Mouse (Mus musculus): ENCODE results near the gene Ahcyl1. TPM values are rescaled to one million over a fixed set of nuclear protein-coding genes. Genes with fewer than 3 reads are reported as not detected.

Ahcyl1 gene
- polyA plus RNA-seq, 2 experiments, result 97.1 to 142 TPM

DNA sequence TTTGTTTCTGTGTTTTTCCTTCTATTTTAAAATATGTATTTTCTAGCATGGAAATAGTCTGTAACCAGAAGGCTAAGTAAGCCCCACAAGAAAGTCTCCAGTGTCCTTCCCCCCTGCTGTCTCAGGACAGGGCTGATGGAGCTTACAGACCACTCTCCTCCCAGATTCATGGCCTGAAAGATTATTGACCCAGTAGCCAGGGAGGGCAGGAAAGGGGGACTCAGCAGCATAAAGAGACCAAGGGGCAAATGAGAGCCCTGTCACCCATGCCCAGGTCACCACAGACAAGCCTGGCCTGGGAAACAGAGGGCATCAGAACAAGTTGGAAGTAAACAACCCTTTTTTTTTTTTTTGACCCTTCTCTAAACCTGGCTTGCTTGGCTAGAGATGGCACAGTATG is 45.0 kb upstream of the Ahcyl1 start:
- no peak overlapping the region for H3K4me2 ChIP-seq (replicated peaks; ENCODE audit: low read depth, low read length, severe bottlenecking)
- no peak overlapping the region for H3K9ac ChIP-seq (ENCODE audit: low read depth, low read length, severe bottlenecking)
- ATAC-seq (ENCODE audit: low FRiP score, low read depth), result no peak
- peaks cover 41% of the 10 kb centered on the region for H3K4me1 ChIP-seq (ENCODE audit: control insufficient read depth, insufficient read depth, low read length)
- peaks cover 22% of the 10 kb centered on the region for H3K36me3 ChIP-seq (ENCODE audit: control insufficient read depth, insufficient read depth, low read length)
- TF ChIP-seq POLR2A (IDR thresholded peaks at IDR 0.05; ENCODE audit: borderline replicate concordance, extremely low read depth, insufficient read depth, insufficient read length), result no peak
- H3K4me3 ChIP-seq (replicated peaks; ENCODE audit: low read length), result no peak overlapping the region
- DNase-seq (ENCODE audit: low spot score), result no peak
- no peaks in the 10 kb centered on the region for H3K27me3 ChIP-seq (ENCODE audit: control insufficient read depth, insufficient read depth, low read length)
- peak overlapping the region; percentile 77 for H3K27ac ChIP-seq (replicated peaks; ENCODE audit: low read depth, low read length)
- no peaks in the 10 kb centered on the region for H3K9me3 ChIP-seq (ENCODE audit: control insufficient read depth, low read length)

DNA sequence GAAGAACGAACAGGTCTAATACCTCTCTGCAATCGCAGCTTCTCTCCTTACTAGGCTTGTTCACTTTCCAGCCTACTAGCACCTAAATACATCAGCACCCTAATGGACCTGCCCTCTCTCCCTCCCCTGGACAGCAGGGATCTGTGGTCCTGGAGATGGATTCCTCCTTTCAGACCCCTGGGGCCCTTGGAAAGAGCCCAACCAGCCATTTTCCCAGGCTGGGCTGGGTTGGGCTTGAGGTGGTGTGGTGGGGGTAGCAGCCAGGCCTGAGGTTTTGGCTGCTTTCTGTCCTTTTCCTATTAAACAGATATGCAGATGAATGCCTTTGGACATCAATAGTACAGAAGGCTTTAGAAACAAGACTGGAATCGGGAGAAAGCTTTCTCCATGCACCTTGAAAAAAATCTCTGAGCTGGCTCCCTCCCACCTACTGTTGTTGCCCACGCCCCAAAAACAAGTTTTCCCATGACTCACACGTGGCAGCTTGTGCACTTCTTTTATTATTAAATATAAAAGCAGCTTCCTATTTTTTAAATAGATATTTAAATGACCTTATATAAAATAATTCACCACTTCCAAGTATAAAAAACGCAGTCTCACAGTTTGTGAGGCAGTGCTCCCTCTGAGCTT is 44.3 kb upstream of the Ahcyl1 start:
- H3K36me3 ChIP-seq (ENCODE audit: control insufficient read depth, insufficient read depth, low read length), result peaks cover 17% of the 10 kb centered on the region; the same call in 1 of the 2 replicates
- H3K4me3 ChIP-seq (replicated peaks; ENCODE audit: low read length), result no peak overlapping the region
- no peaks in the 10 kb centered on the region for H3K27me3 ChIP-seq (ENCODE audit: control insufficient read depth, insufficient read depth, low read length)
- DNase-seq (ENCODE audit: low spot score) (peak; percentile 86), ATAC-seq (ENCODE audit: low FRiP score, low read depth) (peak; percentile 86)
- peak overlapping the region; percentile 24; the same call in 1 of the 2 replicates for H3K4me2 ChIP-seq (replicated peaks; ENCODE audit: low read depth, low read length, severe bottlenecking)
- no peak for TF ChIP-seq POLR2A (IDR thresholded peaks at IDR 0.05; ENCODE audit: borderline replicate concordance, extremely low read depth, insufficient read depth, insufficient read length)
- peak overlapping the region; percentile 77 for H3K27ac ChIP-seq (replicated peaks; ENCODE audit: low read depth, low read length)
- H3K9me3 ChIP-seq (ENCODE audit: control insufficient read depth, low read length), result no peaks in the 10 kb centered on the region
- 11% methylated on average over 6 of the region's 6 CpGs for WGBS
- H3K9ac ChIP-seq (ENCODE audit: low read depth, low read length, severe bottlenecking), result no peak overlapping the region
- H3K4me1 ChIP-seq (ENCODE audit: control insufficient read depth, insufficient read depth, low read length), result peaks cover 41% of the 10 kb centered on the region

DNA sequence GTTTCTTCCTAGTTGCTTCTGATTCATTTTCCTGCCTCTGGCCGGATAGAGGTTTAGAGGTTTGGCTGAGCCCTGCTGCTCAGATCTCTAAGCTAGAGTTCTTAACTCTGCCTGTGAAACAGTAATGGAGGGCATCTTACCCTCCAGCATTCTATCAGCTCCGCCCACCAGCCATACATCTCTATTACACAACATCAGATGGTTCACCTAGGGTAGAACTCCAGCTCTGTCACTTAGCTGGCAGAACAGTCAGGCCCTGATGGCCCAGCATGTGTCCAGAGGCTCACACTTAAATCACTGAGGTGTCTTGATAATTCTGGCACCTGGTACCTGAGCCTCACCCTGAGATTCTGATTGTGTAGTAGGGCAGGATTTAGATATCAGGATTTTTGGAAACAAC is 43.6 kb upstream of the Ahcyl1 start:
- Histone ChIP-seq H3K9ac (ENCODE audit: low read depth, low read length, severe bottlenecking) (no peak overlapping the region), H3K4me1 (ENCODE audit: control insufficient read depth, insufficient read depth, low read length) (peaks cover 41% of the 10 kb centered on the region), H3K4me2 (replicated peaks; ENCODE audit: low read depth, low read length, severe bottlenecking) (no peak overlapping the region), H3K36me3 (ENCODE audit: control insufficient read depth, insufficient read depth, low read length) (peaks cover 13% of the 10 kb centered on the region; the same call in 1 of the 2 replicates), H3K4me3 (replicated peaks; ENCODE audit: low read length) (no peak overlapping the region), H3K9me3 (ENCODE audit: control insufficient read depth, low read length) (no peaks in the 10 kb centered on the region), H3K27ac (replicated peaks; ENCODE audit: low read depth, low read length) (peak overlapping the region; percentile 77), H3K27me3 (ENCODE audit: control insufficient read depth, insufficient read depth, low read length) (no peaks in the 10 kb centered on the region)
- DNase-seq (ENCODE audit: low spot score) (no peak), ATAC-seq (ENCODE audit: low FRiP score, low read depth) (no peak)
- WGBS, result 54% methylated on average over 2 of the region's 2 CpGs
- TF ChIP-seq POLR2A (IDR thresholded peaks at IDR 0.05; ENCODE audit: borderline replicate concordance, extremely low read depth, insufficient read depth, insufficient read length), result no peak

DNA sequence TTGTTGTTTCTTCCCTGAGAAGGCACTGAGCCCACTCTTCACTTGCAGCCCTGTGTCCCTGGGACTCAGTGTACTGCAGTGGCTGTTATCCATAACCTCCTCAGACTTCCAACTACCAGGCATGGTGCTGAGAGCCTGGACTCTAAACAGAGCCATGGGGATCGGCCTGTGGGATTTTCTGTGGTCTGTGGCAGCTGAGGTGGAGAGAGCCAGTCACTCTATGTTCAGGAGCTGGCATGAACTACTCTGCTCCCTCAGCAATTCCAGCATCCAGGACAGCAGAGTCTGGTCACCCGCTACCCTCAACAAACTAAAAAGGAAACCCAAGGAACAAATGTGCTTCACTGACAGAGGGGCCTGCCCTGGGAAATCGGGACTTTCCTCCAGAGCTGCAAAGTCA is 43.1 kb upstream of the Ahcyl1 start:
- Histone ChIP-seq H3K4me3 (replicated peaks; ENCODE audit: low read length) (no peak overlapping the region), H3K36me3 (ENCODE audit: control insufficient read depth, insufficient read depth, low read length) (peaks cover 13% of the 10 kb centered on the region; the same call in 1 of the 2 replicates), H3K9ac (ENCODE audit: low read depth, low read length, severe bottlenecking) (no peak overlapping the region), H3K27ac (replicated peaks; ENCODE audit: low read depth, low read length) (peak overlapping the region; percentile 77; the same call in 1 of the 2 replicates), H3K27me3 (ENCODE audit: control insufficient read depth, insufficient read depth, low read length) (no peaks in the 10 kb centered on the region), H3K4me1 (ENCODE audit: control insufficient read depth, insufficient read depth, low read length) (peaks cover 41% of the 10 kb centered on the region), H3K4me2 (replicated peaks; ENCODE audit: low read depth, low read length, severe bottlenecking) (no peak overlapping the region), H3K9me3 (ENCODE audit: control insufficient read depth, low read length) (no peaks in the 10 kb centered on the region)
- ATAC-seq (ENCODE audit: low FRiP score, low read depth) (no peak), DNase-seq (ENCODE audit: low spot score) (no peak)
- WGBS, result 76% methylated on average over 3 of the region's 3 CpGs
- TF ChIP-seq POLR2A (IDR thresholded peaks at IDR 0.05; ENCODE audit: borderline replicate concordance, extremely low read depth, insufficient read depth, insufficient read length), result no peak

DNA sequence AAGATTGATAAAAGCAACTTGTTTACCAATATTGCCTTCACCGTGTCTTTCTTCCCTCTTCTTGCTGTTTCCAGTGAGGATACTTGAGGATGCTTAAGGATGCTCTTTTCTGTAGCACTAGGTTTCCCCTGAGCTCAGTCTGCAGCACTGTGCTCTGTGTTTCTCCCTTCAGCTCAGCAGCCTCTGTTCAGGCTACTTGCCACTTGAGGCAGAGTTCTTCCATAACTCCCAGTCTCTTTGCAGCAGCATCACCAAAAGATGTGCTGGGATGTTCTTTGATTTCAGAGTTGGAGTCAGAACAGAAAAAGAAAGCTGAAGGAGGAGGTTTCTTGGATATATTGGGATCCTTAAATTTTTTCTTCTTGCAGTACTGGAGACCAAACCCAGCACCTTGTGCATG is 42.3 kb upstream of the Ahcyl1 start:
- Histone ChIP-seq H3K4me1 (ENCODE audit: control insufficient read depth, insufficient read depth, low read length) (peaks cover 41% of the 10 kb centered on the region), H3K9me3 (ENCODE audit: control insufficient read depth, low read length) (no peaks in the 10 kb centered on the region), H3K36me3 (ENCODE audit: control insufficient read depth, insufficient read depth, low read length) (peaks cover 13% of the 10 kb centered on the region; the same call in 1 of the 2 replicates), H3K27ac (replicated peaks; ENCODE audit: low read depth, low read length) (no peak overlapping the region), H3K4me3 (replicated peaks; ENCODE audit: low read length) (no peak overlapping the region), H3K4me2 (replicated peaks; ENCODE audit: low read depth, low read length, severe bottlenecking) (no peak overlapping the region), H3K9ac (ENCODE audit: low read depth, low read length, severe bottlenecking) (no peak overlapping the region), H3K27me3 (ENCODE audit: control insufficient read depth, insufficient read depth, low read length) (no peaks in the 10 kb centered on the region)
- DNase-seq (ENCODE audit: low spot score), result no peak
- no peak for ATAC-seq (ENCODE audit: low FRiP score, low read depth)
- WGBS, result 90% methylated on average over 1 of the region's 1 CpGs
- no peak for TF ChIP-seq POLR2A (IDR thresholded peaks at IDR 0.05; ENCODE audit: borderline replicate concordance, extremely low read depth, insufficient read depth, insufficient read length)

All from limb, embryonic 14.5 days (tissue).